Mouse (Mus musculus) lung, postnatal 4 days (tissue): ENCODE results near the gene Mrpl20.

ENCODE experiments used
- DNase-seq, 2 experiments: peaks; one replicate each; pipeline ENCODE4 v3.0.0; 2021

Gene Mrpl20

GRCm38 (mm10) chr4:155833234-155833633, 30.6 kb downstream of the Mrpl20 start:
- DNase-seq, result no peak

GRCm38 (mm10) chr4:155833836-155834235, 31.2 kb downstream of the Mrpl20 start:
- peak; percentile 88 for DNase-seq

- peak; percentile 55 to 71 for DNase-seq
Observed at GRCm38 (mm10) chr4:155837404-155838010, 34.8 kb downstream of the Mrpl20 start.

GRCm38 (mm10) chr4:155838187-155839153, 35.8 kb downstream of the Mrpl20 start:
- peak; percentile 46 to 77 for DNase-seq

GRCm38 (mm10) chr4:155839483-155839910, 36.8 kb downstream of the Mrpl20 start, which contains the start of gene Mxra8:
Mxra8 (plus strand) TSS chr4:155839680.
- peak; percentile 90 to 97 for DNase-seq

- peak in 1 of 2 experiments; percentile 42 for DNase-seq
Observed at GRCm38 (mm10) chr4:155840076-155841002, 37.7 kb downstream of the Mrpl20 start.

GRCm38 (mm10) chr4:155841003-155841454, 38.4 kb downstream of the Mrpl20 start:
- peak; percentile 80 to 85 for DNase-seq

- peak in 1 of 2 experiments; percentile 37 for DNase-seq
Observed at GRCm38 (mm10) chr4:155841651-155842270, 39.1 kb downstream of the Mrpl20 start.

- peak in 1 of 2 experiments; percentile 9 for DNase-seq
Observed at GRCm38 (mm10) chr4:155843231-155843630, 40.6 kb downstream of the Mrpl20 start.

- peak; percentile 95 to 98 for DNase-seq
Observed at GRCm38 (mm10) chr4:155846871-155847578, 44.3 kb downstream of the Mrpl20 start, which contains the start of gene Dvl1. Dvl1 (plus strand) TSS chr4:155847402.

GRCm38 (mm10) chr4:155847591-155848352, 45.1 kb downstream of the Mrpl20 start:
- peak in 1 of 2 experiments; percentile 57 for DNase-seq

GRCm38 (mm10) chr4:155848434-155849095, 45.9 kb downstream of the Mrpl20 start:
- peak in 1 of 2 experiments; percentile 20 for DNase-seq

GRCm38 (mm10) chr4:155849391-155849790, 46.7 kb downstream of the Mrpl20 start:
- DNase-seq, result no peak

- no peak for DNase-seq
Observed at GRCm38 (mm10) chr4:155849792-155850451, 47.2 kb downstream of the Mrpl20 start.

GRCm38 (mm10) chr4:155851368-155851767, 48.7 kb downstream of the Mrpl20 start:
- no peak for DNase-seq

GRCm38 (mm10) chr4:155851951-155852411, 49.3 kb downstream of the Mrpl20 start:
- peak; percentile 28 to 62 for DNase-seq

- DNase-seq, result peak in 1 of 2 experiments; percentile 21
Observed at GRCm38 (mm10) chr4:155853421-155853820, 50.7 kb downstream of the Mrpl20 start.

- no peak for DNase-seq
Observed at GRCm38 (mm10) chr4:155854991-155855390, 52.3 kb downstream of the Mrpl20 start.

GRCm38 (mm10) chr4:155856071-155856470, 53.4 kb downstream of the Mrpl20 start:
- DNase-seq, result peak in 1 of 2 experiments; percentile 18
